Mouse (Mus musculus) WW6 (cell line): ENCODE results near the gene Cdkn2aipnl.

Source experiments
- DNase-seq: peaks from one replicate; pipeline ENCODE4 v3.0.0-alpha.2; 2013; ENCODE audit warnings: low read depth, low spot score

Cdkn2aipnl gene

GRCm38 (mm10) chr11:52003772-52004528 is 36.5 kb downstream of the Cdkn2aipnl start, which contains the start of gene Cdkl3:
Cdkl3 (plus strand) TSS chr11:52004221.
- DNase-seq: peak; percentile 97

GRCm38 (mm10) chr11:52005586-52005985 is 38.1 kb downstream of the Cdkn2aipnl start:
- no peak for DNase-seq

- no peak for DNase-seq
These were observed 43.5 kb downstream of the Cdkn2aipnl start for GRCm38 (mm10) chr11:52011011-52011410.

GRCm38 (mm10) chr11:52011541-52011940 is 44.1 kb downstream of the Cdkn2aipnl start:
- DNase-seq: no peak

- DNase-seq: no peak
These were observed 50.8 kb downstream of the Cdkn2aipnl start for GRCm38 (mm10) chr11:52018217-52018616.
